Mouse (Mus musculus): Measurements from ENCODE around the gene Mip. TPM values are rescaled to one million over a fixed set of nuclear protein-coding genes. Genes with fewer than 3 reads are reported as not detected.

Gene Mip
- total and polyA plus RNA-seq, 2 experiments from 2014 or later: 0.05 TPM; not detected in 1

DNA sequence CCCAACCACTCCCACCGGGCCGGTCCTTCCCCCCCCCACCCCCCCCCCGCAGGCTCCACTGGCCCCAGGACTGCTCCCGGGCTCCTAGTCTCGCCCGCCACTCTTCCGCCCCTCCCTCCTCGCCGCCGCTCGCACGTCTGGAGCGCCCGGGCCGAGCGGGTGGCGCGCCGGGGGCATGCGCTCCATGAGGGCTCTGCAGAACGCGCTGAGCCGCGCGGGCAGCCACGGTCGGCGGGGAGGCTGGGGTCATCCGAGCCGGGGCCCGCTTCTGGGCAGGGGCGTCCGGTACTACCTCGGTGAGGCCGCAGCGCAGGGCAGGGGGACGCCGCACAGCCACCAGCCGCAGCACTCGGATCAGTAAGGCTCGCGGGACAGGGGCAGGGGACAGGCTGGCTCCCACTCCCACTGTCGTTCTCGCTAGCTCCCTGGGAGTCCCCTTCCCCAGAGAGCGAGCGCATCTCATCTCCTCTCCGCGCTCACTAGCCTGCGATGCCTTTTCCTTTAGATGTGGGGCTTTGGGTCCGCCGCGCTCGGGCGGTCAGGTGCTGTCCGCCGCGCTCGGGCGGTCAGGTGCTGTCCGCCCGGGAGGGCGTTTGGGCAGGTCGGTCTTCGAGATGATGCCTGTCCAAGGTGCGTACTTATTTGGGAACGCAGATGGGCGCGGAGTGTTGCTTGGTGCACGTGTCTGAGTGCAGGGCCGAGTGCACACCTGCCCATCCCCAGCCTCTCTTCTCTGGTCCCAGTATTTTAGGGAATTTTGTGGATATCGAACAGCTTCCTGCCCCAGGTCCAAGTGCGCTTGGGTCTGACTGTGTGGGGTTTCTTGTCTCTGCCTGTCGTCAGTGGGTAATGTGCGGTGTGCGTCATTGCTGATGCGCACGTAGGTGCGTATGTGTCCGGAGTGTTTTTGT, 30.8 kb upstream of the Mip start:
- peak; percentile 47 for DNase-seq
- WGBS: under 1% methylated on average over 58 of the region's 79 CpGs
- Histone ChIP-seq H3K36me3 (ENCODE audit: insufficient read depth) (no peaks in the 10 kb centered on the region), H3K27me3 (ENCODE audit: insufficient read depth, low read length) (no peaks in the 10 kb centered on the region), H3K4me2 (ENCODE audit: low read depth) (peak overlapping the region; percentile 78), H3K4me3 (ENCODE audit: low read depth, low read length) (peak overlapping the region; percentile 71), H3K9ac (peak overlapping the region; percentile 49), H3K9me3 (ENCODE audit: low read length) (no peaks in the 10 kb centered on the region), H3K27ac (ENCODE audit: low read depth, low read length) (no peak overlapping the region), H3K4me1 (ENCODE audit: insufficient read depth) (no peaks in the 10 kb centered on the region)
- peak; percentile 90 for ATAC-seq
- TF ChIP-seq CTCF (IDR thresholded peaks at IDR 0.05; ENCODE audit: low read depth): no peak

DNA sequence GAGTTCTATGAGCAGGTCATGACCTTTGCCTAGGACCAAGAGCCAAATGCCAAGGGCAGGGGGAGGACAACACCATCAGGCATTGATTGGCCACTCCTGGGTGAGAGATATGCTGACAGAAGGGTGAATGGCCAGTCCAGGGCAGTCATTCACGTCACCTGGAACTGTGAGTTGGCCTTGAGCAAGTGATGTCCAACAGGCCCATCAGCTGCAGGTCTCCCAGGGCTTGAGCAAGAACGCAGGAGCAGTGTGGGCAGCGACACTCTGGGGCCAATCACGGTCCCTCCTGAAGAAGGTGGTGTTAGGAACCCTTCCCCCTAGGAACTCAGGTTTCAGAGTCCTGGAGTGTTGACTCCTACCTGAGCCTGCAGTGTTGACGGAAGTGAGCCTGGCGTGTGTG, 23.8 kb upstream of the Mip start:
- Histone ChIP-seq H3K4me3 (ENCODE audit: low read depth, low read length) (no peak overlapping the region), H3K27ac (ENCODE audit: low read depth, low read length) (no peak overlapping the region), H3K36me3 (ENCODE audit: insufficient read depth) (no peaks in the 10 kb centered on the region), H3K9me3 (ENCODE audit: low read length) (no peaks in the 10 kb centered on the region), H3K9ac (no peak overlapping the region), H3K4me1 (ENCODE audit: insufficient read depth) (no peaks in the 10 kb centered on the region), H3K27me3 (ENCODE audit: insufficient read depth, low read length) (no peaks in the 10 kb centered on the region), H3K4me2 (ENCODE audit: low read depth) (no peak overlapping the region)
- TF ChIP-seq CTCF (IDR thresholded peaks at IDR 0.05; ENCODE audit: low read depth): no peak
- DNase-seq: no peak
- no peak for ATAC-seq
- WGBS: 84% methylated on average over 6 of the region's 6 CpGs

DNA sequence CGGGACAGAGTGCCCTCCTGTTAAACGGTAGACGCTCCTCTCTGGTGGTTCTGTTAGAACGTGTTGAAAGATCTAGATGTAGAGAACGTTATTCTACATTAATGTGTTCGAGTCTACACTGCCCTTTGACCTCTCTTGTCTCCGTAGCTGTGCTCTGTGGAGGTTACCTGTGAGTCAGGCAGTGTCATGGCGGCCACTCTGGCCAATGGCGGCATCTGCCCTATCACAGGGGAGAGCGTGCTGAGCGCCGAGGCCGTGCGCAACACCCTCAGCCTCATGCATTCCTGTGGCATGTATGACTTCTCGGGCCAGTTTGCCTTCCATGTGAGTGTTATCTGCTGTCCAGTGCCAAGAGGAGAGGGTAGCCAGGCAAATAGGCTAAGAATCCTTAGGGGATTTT, 20.7 kb upstream of the Mip start:
- Histone ChIP-seq H3K4me1 (ENCODE audit: insufficient read depth) (no peaks in the 10 kb centered on the region), H3K9me3 (ENCODE audit: low read length) (no peaks in the 10 kb centered on the region), H3K4me3 (ENCODE audit: low read depth, low read length) (no peak overlapping the region), H3K36me3 (ENCODE audit: insufficient read depth) (no peaks in the 10 kb centered on the region), H3K27me3 (ENCODE audit: insufficient read depth, low read length) (no peaks in the 10 kb centered on the region), H3K4me2 (ENCODE audit: low read depth) (no peak overlapping the region), H3K27ac (ENCODE audit: low read depth, low read length) (no peak overlapping the region), H3K9ac (no peak overlapping the region)
- DNase-seq (no peak), ATAC-seq (no peak)
- TF ChIP-seq CTCF (IDR thresholded peaks at IDR 0.05; ENCODE audit: low read depth): no peak
- WGBS: 90% methylated on average over 15 of the region's 15 CpGs

DNA sequence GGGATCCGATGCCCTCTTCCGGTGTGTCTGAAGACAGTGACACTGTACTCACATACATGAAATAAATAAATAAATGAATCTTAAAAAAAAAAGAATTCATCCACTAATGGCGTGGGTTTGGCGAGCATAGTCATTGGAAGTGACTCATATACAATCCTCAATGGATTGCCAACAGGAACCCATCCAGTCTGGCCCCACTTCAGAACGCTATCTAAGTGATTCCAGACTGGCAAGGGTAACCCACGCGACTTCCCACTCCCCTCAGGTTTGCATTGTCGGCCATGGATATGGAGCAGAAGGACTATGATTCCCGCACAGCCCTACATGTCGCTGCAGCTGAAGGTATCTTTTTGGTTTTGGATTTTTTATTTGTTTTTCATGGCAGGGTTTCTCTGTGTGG, 17.3 kb upstream of the Mip start:
- no peak for DNase-seq
- Histone ChIP-seq H3K4me3 (ENCODE audit: low read depth, low read length) (no peak overlapping the region), H3K4me1 (ENCODE audit: insufficient read depth) (peaks cover 5% of the 10 kb centered on the region; the same call in 1 of the 2 replicates), H3K9me3 (ENCODE audit: low read length) (no peaks in the 10 kb centered on the region), H3K9ac (no peak overlapping the region), H3K27ac (ENCODE audit: low read depth, low read length) (no peak overlapping the region), H3K4me2 (ENCODE audit: low read depth) (no peak overlapping the region), H3K36me3 (ENCODE audit: insufficient read depth) (no peaks in the 10 kb centered on the region), H3K27me3 (ENCODE audit: insufficient read depth, low read length) (no peaks in the 10 kb centered on the region)
- TF ChIP-seq CTCF (IDR thresholded peaks at IDR 0.05; ENCODE audit: low read depth): no peak
- ATAC-seq: no peak
- 91% methylated on average over 10 of the region's 10 CpGs for WGBS

DNA sequence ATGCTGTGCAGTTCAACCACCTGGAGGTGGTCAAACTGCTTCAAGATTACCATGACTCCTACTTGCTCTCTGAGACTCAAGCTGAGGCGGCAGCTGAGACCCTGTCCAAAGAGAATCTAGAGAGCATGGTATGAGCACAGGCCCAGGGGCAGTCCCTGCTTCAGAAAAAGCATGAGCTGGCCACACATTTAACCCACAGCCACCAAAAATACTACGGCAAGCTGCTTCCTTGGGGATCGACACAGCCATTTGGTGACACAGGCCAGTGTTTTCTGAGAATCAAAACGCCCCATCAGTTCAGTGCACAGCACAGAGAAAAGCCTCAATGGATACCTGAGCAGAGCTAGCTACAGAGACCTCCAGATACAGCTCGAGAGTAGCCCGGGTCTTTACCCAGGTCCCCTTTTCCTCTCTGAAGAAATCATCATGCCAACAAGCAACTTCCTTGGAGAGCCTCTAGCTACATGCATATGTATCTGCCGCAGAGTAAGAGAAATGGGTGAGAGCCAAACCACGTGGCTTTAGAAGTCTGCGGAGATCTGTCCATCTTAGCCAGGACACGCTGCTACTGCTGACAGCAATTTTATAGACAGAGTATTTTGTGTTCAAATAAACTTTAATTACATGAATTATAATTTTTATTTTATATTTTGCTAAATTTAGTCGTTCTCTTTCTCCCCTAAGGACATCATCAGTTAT, 16.2 kb upstream of the Mip start:
- no peaks in the 10 kb centered on the region for H3K27me3 ChIP-seq (ENCODE audit: insufficient read depth, low read length)
- H3K27ac ChIP-seq (ENCODE audit: low read depth, low read length): no peak overlapping the region
- H3K9ac ChIP-seq: no peak overlapping the region
- DNase-seq (no peak), ATAC-seq (no peak)
- H3K36me3 ChIP-seq (ENCODE audit: insufficient read depth): no peaks in the 10 kb centered on the region
- no peak for TF ChIP-seq CTCF (IDR thresholded peaks at IDR 0.05; ENCODE audit: low read depth)
- H3K4me1 ChIP-seq (ENCODE audit: insufficient read depth): peaks cover 5% of the 10 kb centered on the region; the same call in 1 of the 2 replicates
- H3K4me3 ChIP-seq (ENCODE audit: low read depth, low read length): no peak overlapping the region
- WGBS: 94% methylated on average over 11 of the region's 11 CpGs
- H3K4me2 ChIP-seq (ENCODE audit: low read depth): no peak overlapping the region
- no peaks in the 10 kb centered on the region for H3K9me3 ChIP-seq (ENCODE audit: low read length)

DNA sequence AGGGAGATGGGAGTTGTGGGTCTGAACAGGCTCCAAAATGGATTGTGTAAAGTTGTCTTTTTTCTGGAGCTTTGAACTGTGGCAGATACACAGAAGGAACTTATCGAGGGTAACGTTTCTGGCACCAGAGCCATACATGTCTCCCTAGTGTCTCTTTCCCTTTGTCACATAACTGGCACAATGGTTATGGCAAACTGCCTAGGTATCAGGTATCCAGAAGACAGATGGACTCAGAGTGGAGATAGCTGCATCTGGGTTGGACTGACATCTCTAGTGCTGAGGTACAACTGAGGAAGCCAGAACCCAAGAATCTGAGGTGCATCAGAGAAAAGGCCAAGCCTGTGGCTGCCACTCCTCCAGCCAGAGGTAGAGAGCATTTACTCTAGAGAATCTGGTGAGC, 15.5 kb upstream of the Mip start:
- Histone ChIP-seq H3K27ac (ENCODE audit: low read depth, low read length) (no peak overlapping the region), H3K27me3 (ENCODE audit: insufficient read depth, low read length) (no peaks in the 10 kb centered on the region), H3K9ac (no peak overlapping the region), H3K4me2 (ENCODE audit: low read depth) (no peak overlapping the region), H3K9me3 (ENCODE audit: low read length) (no peaks in the 10 kb centered on the region), H3K4me3 (ENCODE audit: low read depth, low read length) (no peak overlapping the region), H3K36me3 (ENCODE audit: insufficient read depth) (no peaks in the 10 kb centered on the region), H3K4me1 (ENCODE audit: insufficient read depth) (peaks cover 5% of the 10 kb centered on the region; the same call in 1 of the 2 replicates)
- 88% methylated on average over 2 of the region's 2 CpGs for WGBS
- ATAC-seq (no peak), DNase-seq (no peak)
- TF ChIP-seq CTCF (IDR thresholded peaks at IDR 0.05; ENCODE audit: low read depth): no peak

DNA sequence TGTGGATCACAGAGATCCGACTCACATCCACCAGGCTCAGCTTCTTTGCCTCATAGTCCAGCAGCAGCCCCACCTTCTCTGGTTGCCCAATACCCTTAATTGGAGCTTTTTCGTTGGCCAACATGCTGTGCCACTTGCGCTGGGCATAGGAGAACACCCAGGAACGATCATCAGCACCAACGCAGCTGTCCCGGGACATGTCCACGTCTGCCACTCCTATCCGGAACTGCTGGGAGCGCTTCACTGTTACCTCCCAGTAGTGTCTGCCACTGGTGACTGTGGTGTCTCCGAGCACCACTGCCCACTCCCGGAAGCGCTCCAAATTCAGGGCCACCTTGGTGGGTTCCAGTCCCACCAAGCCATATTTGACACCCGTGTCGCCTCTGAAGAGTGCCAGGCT, 14.7 kb upstream of the Mip start:
- peak overlapping the region; percentile 56 for H3K4me3 ChIP-seq (ENCODE audit: low read depth, low read length)
- peak overlapping the region; percentile 55 for H3K9ac ChIP-seq
- TF ChIP-seq CTCF (IDR thresholded peaks at IDR 0.05; ENCODE audit: low read depth): no peak
- H3K9me3 ChIP-seq (ENCODE audit: low read length): no peaks in the 10 kb centered on the region
- H3K36me3 ChIP-seq (ENCODE audit: insufficient read depth): no peaks in the 10 kb centered on the region
- DNase-seq: no peak
- ATAC-seq: no peak
- no peak overlapping the region for H3K27ac ChIP-seq (ENCODE audit: low read depth, low read length)
- peak overlapping the region; percentile 70 for H3K4me2 ChIP-seq (ENCODE audit: low read depth)
- WGBS: 26% methylated on average over 14 of the region's 14 CpGs
- H3K4me1 ChIP-seq (ENCODE audit: insufficient read depth): peaks cover 5% of the 10 kb centered on the region; the same call in 1 of the 2 replicates
- H3K27me3 ChIP-seq (ENCODE audit: insufficient read depth, low read length): no peaks in the 10 kb centered on the region

Measured in forebrain, postnatal 0 days (tissue).